Mouse (Mus musculus): ENCODE results near the gene Hoxd3.

The Hoxd3 gene

GRCm38 (mm10) chr2:74692808-74693431, 18.8 kb upstream of the Hoxd3 start:
- no peak for DNase-seq (ENCODE audit: low spot score)

DNA sequence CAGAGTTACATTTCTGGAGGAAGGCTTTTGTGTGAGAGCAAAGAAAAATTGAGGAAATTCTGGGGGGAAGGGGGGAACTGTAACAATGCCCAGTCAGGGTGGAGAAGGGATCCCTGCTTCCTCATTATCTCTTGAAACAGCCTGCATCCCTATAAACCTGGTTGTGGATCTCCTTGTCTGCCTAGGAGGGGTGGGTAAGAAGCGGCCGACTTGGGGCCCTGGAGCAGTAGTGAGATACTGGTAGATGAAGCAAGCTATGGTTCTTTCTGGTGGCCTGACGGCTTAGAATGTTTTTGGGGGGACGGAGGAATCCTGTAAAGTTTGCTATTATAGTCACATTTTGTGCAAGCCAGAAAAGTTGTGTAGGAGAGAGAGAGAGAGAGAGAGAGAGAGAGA, 18.3 kb upstream of the Hoxd3 start:
- no peak for DNase-seq (ENCODE audit: low spot score)

DNA sequence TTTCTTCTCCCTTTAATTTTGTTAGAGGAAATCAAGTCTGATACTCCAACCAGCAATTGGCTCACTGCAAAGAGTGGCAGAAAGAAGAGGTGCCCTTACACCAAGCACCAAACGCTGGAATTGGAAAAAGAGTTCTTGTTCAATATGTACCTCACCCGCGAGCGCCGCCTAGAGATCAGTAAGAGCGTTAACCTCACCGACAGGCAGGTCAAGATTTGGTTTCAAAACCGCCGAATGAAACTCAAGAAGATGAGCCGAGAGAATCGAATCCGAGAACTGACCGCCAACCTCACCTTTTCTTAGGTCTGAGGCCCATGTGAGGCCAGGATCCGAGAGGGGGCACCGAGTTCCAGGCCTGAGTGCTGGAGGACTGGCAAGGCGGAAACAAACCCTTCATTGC, 17.7 kb upstream of the Hoxd3 start:
- no peak for DNase-seq (ENCODE audit: low spot score)

DNA sequence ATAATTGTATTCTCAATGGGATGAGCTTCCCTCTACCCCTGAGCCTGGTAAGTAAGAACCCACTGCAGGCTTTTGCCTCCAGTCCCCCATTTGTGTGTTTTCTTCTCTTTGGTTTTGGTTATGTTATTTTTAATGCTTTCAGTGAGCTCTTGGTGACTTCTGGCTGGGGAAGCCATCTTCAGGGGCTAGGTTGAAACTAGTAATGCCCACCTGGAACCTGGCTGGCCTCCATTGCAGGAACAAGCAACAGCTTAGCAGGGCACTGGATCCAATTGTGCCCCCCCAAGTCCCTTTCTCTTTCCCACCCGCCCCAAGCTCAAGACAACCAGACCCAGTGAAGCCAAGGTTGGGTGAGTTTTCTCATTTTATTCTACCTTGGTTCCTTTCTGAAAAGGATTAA, 16.3 kb upstream of the Hoxd3 start:
- no peak for DNase-seq (ENCODE audit: low spot score)

- no peak for DNase-seq (ENCODE audit: low spot score)
Measured at GRCm38 (mm10) chr2:74695813-74696430, 15.8 kb upstream of the Hoxd3 start.

GRCm38 (mm10) chr2:74696442-74697335, 15.0 kb upstream of the Hoxd3 start:
- no peak for DNase-seq (ENCODE audit: low spot score)

DNA sequence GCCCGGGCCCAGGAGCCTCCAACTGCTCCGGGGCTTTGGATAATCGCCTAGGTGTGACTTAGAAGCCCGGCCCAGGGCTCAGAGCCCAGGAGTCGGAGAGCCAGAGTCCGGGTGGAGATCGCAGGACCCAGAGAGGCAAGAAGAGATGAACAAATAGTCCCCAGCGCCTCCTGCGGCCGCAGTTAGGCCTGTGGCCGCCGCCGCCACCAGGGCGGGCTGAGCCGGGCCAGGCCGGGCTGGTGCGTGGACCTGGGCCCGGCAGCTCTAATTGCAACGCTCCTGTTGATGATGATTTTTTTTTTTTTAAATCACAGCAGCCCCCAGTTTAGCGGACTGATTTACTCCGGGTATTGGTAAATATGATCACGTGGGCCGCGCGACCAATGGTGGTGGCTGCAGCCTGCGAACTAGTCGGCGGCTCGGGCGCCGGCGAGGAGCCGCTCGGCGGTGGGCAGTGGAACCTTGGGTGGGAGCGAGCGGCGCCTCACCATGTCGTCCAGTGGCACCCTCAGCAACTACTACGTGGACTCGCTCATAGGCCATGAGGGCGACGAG, 14.1 kb upstream of the Hoxd3 start, which contains the start of gene Hoxd9:
TSS of gene Hoxd9 (plus strand) at position 161 of the 555 bp plus-strand sequence.
- peak; percentile 71 for DNase-seq (ENCODE audit: low spot score)

- peak; percentile 53 for DNase-seq (ENCODE audit: low spot score)
Measured at GRCm38 (mm10) chr2:74698201-74699052, 13.3 kb upstream of the Hoxd3 start.

GRCm38 (mm10) chr2:74699053-74699430, 12.7 kb upstream of the Hoxd3 start:
- DNase-seq (ENCODE audit: low spot score): no peak

DNA sequence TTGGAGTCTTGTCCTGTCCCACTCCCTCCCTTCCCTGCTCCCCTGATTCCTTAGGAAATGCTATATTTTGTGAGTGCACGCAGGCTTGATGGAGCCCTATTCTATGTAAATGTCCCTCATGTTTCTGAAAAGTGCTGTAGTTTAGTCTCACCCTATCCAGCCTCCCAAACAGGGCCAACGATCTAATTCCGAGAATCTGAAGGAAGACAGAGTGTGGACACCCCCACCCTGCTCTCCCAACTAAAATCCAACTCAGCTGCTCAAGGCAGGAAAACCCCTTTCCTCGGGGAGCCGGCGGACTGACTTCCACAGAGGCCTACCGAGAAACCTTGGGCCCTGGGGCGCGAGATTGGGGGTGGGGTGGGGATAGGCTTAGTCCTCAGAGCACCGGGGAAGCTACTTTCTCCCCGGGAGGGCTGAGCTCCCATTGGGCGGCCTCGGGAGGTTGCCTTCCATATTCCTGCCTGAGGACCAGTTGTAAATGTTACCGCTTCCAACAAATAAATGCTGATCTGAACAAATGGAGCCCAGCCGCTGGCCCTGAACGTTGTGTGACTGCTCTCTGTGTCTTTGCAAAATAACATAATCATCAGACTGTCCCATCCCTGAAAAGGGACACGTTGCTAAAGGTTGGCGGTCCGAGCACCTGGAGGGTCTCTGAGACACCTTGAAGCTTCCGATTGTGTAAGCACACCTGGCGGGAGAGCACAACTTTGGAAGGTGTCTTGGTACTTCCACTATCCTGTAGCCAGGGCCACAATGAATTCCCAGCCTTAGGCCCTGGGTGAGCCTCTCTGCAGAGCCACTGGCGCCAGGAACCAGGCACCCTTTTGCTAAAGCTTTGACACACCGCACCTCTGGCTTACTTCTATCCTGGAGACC, 11.8 kb upstream of the Hoxd3 start:
- DNase-seq (ENCODE audit: low spot score): no peak

GRCm38 (mm10) chr2:74700546-74701112, 11.1 kb upstream of the Hoxd3 start:
- no peak for DNase-seq (ENCODE audit: low spot score)

DNA sequence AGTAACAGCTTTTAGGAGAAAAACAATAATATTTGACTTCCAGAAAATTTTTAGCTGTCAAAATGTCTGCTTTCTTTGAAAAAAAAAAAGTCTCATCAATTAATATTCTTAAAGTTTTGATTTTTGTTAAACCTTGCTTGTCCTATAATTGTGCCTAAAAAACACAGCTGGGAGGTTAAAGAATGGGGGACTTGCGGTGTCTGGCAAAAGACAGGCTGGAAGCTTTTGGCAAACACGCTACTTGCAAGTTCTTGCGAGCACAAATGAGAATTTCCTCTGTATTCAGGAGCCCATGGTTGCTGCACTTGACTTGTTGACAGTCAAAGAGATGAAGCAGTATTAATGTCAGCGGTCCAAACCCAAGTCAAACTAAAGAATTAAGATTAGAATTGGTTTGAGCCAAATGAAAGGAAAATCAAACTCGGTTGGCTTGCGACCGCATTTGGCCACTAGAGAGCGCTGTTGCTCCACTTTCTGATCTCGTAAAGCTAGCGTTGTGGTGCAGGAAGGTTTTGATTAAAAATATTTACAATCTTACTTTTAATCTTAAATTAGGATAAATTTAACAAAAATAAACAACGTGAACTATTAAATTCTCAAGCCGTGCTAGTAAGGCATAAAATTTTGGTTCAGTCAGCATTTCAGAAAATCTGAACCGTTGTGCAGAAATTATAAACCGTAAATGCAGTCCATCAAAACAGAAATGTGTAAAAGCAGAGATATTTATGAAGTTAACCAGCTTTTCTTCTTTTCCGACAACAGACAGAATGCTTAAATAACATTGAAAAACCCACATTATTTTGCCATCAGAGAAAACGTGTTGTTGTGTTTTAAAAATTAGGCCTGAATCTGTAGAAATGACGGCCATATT, 9.5 kb upstream of the Hoxd3 start:
- peak; percentile 77 for DNase-seq (ENCODE audit: low spot score)

DNA sequence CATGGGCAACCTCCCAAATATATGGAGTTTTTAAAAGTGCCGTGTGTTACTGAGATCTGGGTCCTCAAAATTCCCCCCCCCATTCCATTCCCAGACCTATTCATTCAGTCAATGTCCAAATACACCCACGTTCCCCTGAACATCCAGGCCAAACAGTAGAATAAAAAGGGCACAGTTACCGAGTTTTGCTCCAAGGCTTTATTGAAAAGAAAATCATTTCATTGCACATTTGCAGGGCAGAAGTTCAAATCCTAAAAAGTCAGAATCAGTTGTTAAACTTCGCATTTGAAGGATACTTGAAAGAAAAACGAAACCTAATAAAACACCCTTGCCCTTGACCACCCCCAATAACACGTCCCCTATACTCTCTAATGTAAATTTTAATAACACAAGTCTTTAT, 8.9 kb upstream of the Hoxd3 start:
- no peak for DNase-seq (ENCODE audit: low spot score)

- no peak for DNase-seq (ENCODE audit: low spot score)
Measured at GRCm38 (mm10) chr2:74703317-74703716, 8.4 kb upstream of the Hoxd3 start.

GRCm38 (mm10) chr2:74703720-74704392, 7.9 kb upstream of the Hoxd3 start:
- no peak for DNase-seq (ENCODE audit: low spot score)

- DNase-seq (ENCODE audit: low spot score): peak; percentile 79
Measured at GRCm38 (mm10) chr2:74704393-74704998, 7.2 kb upstream of the Hoxd3 start, which contains the start of gene Hoxd8. Gene Hoxd8, plus strand, starts transcription at chr2:74704615.

DNA sequence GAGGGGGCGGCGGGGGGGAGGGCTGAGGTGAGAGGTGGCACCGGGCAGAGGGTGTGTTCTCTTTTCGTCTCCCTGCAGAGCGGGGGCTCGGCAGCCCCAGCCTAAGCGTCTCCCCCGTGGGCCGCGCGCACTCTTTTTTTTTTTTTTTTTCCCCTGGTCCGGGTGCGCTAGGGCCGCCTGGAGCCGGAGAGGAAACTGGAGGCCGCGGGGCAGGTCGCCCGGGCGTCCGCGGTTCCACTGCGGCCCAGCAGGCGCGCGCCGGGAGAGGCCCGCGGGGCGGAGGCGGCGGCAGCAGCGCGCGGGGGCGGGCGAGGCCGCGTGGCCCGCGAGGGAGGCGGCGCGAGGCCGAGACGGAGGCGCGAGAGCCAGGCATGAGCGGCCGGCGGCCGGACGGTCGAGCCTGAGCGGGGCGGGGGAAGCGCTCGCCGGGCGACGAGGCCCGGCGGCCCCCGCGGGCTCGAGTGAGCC, 6.7 kb upstream of the Hoxd3 start:
- peak; percentile 63 for DNase-seq (ENCODE audit: low spot score)

GRCm38 (mm10) chr2:74705467-74706089, 6.1 kb upstream of the Hoxd3 start:
- DNase-seq (ENCODE audit: low spot score): peak; percentile 72

Data from ovary, postnatal 36 days (tissue).